Mouse (Mus musculus): ENCODE results near the gene Gm10717. TPM values are rescaled to one million over a fixed set of nuclear protein-coding genes. Genes with fewer than 3 reads are reported as not detected.
"Not testable (repeated sequence)": the region's sequence is repeated elsewhere in the genome, so short reads cannot be mapped to it uniquely, and the experiment has no call there.

Gm10717 gene
- total and polyA plus RNA-seq, 2 experiments from 2014 or later: 0.56 TPM; not detected in 1

- peak; percentile 1 for DNase-seq (ENCODE audit: low spot score)
- H3K9ac ChIP-seq (replicated peaks; ENCODE audit: low read length, poor library complexity, severe bottlenecking); H3K4me1 ChIP-seq (ENCODE audit: insufficient read depth, low read length); H3K36me3 ChIP-seq (ENCODE audit: insufficient read depth, low read length); H3K4me2 ChIP-seq (ENCODE audit: low read depth, low read length, poor library complexity, severe bottlenecking); H3K27me3 ChIP-seq (ENCODE audit: insufficient read depth, low read length); H3K9me3 ChIP-seq (ENCODE audit: low read length); H3K4me3 ChIP-seq (ENCODE audit: low read depth, low read length); H3K27ac ChIP-seq (ENCODE audit: low read depth, low read length); ATAC-seq (ENCODE audit: low FRiP score): not testable (repeated sequence)
- WGBS: 74% methylated on average over 9 of the region's 13 CpGs
Measured at GRCm38 (mm10) chr9:3022316-3023008, 2.8 kb upstream of the Gm10717 start.

- H3K9ac ChIP-seq (replicated peaks; ENCODE audit: low read length, poor library complexity, severe bottlenecking); DNase-seq (ENCODE audit: low spot score); ATAC-seq (ENCODE audit: low FRiP score); H3K27me3 ChIP-seq (ENCODE audit: insufficient read depth, low read length); H3K36me3 ChIP-seq (ENCODE audit: insufficient read depth, low read length); H3K4me1 ChIP-seq (ENCODE audit: insufficient read depth, low read length); H3K9me3 ChIP-seq (ENCODE audit: low read length); H3K4me2 ChIP-seq (ENCODE audit: low read depth, low read length, poor library complexity, severe bottlenecking); H3K27ac ChIP-seq (ENCODE audit: low read depth, low read length); H3K4me3 ChIP-seq (ENCODE audit: low read depth, low read length): not testable (repeated sequence)
- 78% methylated on average over 9 of the region's 13 CpGs for WGBS
Measured at GRCm38 (mm10) chr9:3023312-3023984, 1.8 kb upstream of the Gm10717 start, which contains the start of gene Gm10718. Gene Gm10718, plus strand, starts transcription at chr9:3023547.

GRCm38 (mm10) chr9:3023985-3024648 lies 1.1 kb upstream of the Gm10717 start:
- H3K9me3 ChIP-seq (ENCODE audit: low read length); H3K4me3 ChIP-seq (ENCODE audit: low read depth, low read length); H3K27ac ChIP-seq (ENCODE audit: low read depth, low read length); ATAC-seq (ENCODE audit: low FRiP score); H3K27me3 ChIP-seq (ENCODE audit: insufficient read depth, low read length); H3K36me3 ChIP-seq (ENCODE audit: insufficient read depth, low read length); H3K9ac ChIP-seq (replicated peaks; ENCODE audit: low read length, poor library complexity, severe bottlenecking); H3K4me2 ChIP-seq (ENCODE audit: low read depth, low read length, poor library complexity, severe bottlenecking); DNase-seq (ENCODE audit: low spot score); H3K4me1 ChIP-seq (ENCODE audit: insufficient read depth, low read length): not testable (repeated sequence)
- 72% methylated on average over 15 of the region's 16 CpGs for WGBS

GRCm38 (mm10) chr9:3025653-3026052 lies 436 bp downstream of the Gm10717 start:
- 65% methylated on average over 4 of the region's 6 CpGs for WGBS
- not testable (repeated sequence) for H3K9me3 ChIP-seq (ENCODE audit: low read length); H3K4me2 ChIP-seq (ENCODE audit: low read depth, low read length, poor library complexity, severe bottlenecking); H3K9ac ChIP-seq (replicated peaks; ENCODE audit: low read length, poor library complexity, severe bottlenecking); ATAC-seq (ENCODE audit: low FRiP score); H3K27ac ChIP-seq (ENCODE audit: low read depth, low read length); H3K27me3 ChIP-seq (ENCODE audit: insufficient read depth, low read length); DNase-seq (ENCODE audit: low spot score); H3K4me3 ChIP-seq (ENCODE audit: low read depth, low read length); H3K36me3 ChIP-seq (ENCODE audit: insufficient read depth, low read length); H3K4me1 ChIP-seq (ENCODE audit: insufficient read depth, low read length)

- H3K27me3 ChIP-seq (ENCODE audit: insufficient read depth, low read length); ATAC-seq (ENCODE audit: low FRiP score); H3K4me2 ChIP-seq (ENCODE audit: low read depth, low read length, poor library complexity, severe bottlenecking); H3K27ac ChIP-seq (ENCODE audit: low read depth, low read length); H3K36me3 ChIP-seq (ENCODE audit: insufficient read depth, low read length); H3K9me3 ChIP-seq (ENCODE audit: low read length); H3K9ac ChIP-seq (replicated peaks; ENCODE audit: low read length, poor library complexity, severe bottlenecking); DNase-seq (ENCODE audit: low spot score); H3K4me1 ChIP-seq (ENCODE audit: insufficient read depth, low read length); H3K4me3 ChIP-seq (ENCODE audit: low read depth, low read length): not testable (repeated sequence)
- WGBS: 80% methylated on average over 5 of the region's 5 CpGs
Measured at GRCm38 (mm10) chr9:3026136-3026535, 919 bp downstream of the Gm10717 start.

DNA sequence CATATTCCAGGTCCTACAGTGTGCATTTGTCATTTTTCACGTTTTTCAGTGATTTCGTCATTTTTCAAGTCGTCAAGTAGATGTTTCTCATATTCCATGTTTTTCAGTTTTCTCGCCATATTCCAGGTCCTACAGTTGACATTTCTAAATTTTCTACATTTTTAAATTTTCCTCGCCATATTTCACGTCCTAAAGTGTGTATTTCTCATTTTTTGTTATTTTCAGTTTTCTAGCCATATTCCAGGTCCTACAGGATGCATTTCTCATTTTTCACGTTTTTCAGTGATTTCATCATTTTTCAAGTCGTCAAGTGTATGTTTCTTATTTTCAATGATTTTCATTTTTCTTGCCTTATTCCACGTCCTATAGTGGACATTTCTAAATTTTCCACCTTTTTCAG lies 1.5 kb downstream of the Gm10717 start:
- H3K9ac ChIP-seq (replicated peaks; ENCODE audit: low read length, poor library complexity, severe bottlenecking); H3K4me1 ChIP-seq (ENCODE audit: insufficient read depth, low read length); H3K9me3 ChIP-seq (ENCODE audit: low read length); H3K4me3 ChIP-seq (ENCODE audit: low read depth, low read length); H3K27ac ChIP-seq (ENCODE audit: low read depth, low read length); H3K27me3 ChIP-seq (ENCODE audit: insufficient read depth, low read length); H3K4me2 ChIP-seq (ENCODE audit: low read depth, low read length, poor library complexity, severe bottlenecking); H3K36me3 ChIP-seq (ENCODE audit: insufficient read depth, low read length); DNase-seq (ENCODE audit: low spot score); ATAC-seq (ENCODE audit: low FRiP score): not testable (repeated sequence)
- WGBS: 68% methylated on average over 9 of the region's 9 CpGs

- H3K9ac ChIP-seq (replicated peaks; ENCODE audit: low read length, poor library complexity, severe bottlenecking); H3K4me2 ChIP-seq (ENCODE audit: low read depth, low read length, poor library complexity, severe bottlenecking); H3K4me3 ChIP-seq (ENCODE audit: low read depth, low read length); H3K9me3 ChIP-seq (ENCODE audit: low read length); H3K36me3 ChIP-seq (ENCODE audit: insufficient read depth, low read length); ATAC-seq (ENCODE audit: low FRiP score); H3K27me3 ChIP-seq (ENCODE audit: insufficient read depth, low read length); H3K27ac ChIP-seq (ENCODE audit: low read depth, low read length); H3K4me1 ChIP-seq (ENCODE audit: insufficient read depth, low read length): not testable (repeated sequence)
- peak; percentile 64 for DNase-seq (ENCODE audit: low spot score)
- WGBS: 78% methylated on average over 9 of the region's 9 CpGs
Measured at GRCm38 (mm10) chr9:3027200-3027599, 2.0 kb downstream of the Gm10717 start.

- H3K27ac ChIP-seq (ENCODE audit: low read depth, low read length); H3K9me3 ChIP-seq (ENCODE audit: low read length); H3K4me1 ChIP-seq (ENCODE audit: insufficient read depth, low read length); ATAC-seq (ENCODE audit: low FRiP score); H3K27me3 ChIP-seq (ENCODE audit: insufficient read depth, low read length); H3K4me3 ChIP-seq (ENCODE audit: low read depth, low read length); DNase-seq (ENCODE audit: low spot score); H3K9ac ChIP-seq (replicated peaks; ENCODE audit: low read length, poor library complexity, severe bottlenecking); H3K36me3 ChIP-seq (ENCODE audit: insufficient read depth, low read length); H3K4me2 ChIP-seq (ENCODE audit: low read depth, low read length, poor library complexity, severe bottlenecking): not testable (repeated sequence)
- 71% methylated on average over 12 of the region's 16 CpGs for WGBS
Measured at GRCm38 (mm10) chr9:3029276-3030000, 4.2 kb downstream of the Gm10717 start.
